Mouse (Mus musculus) c-Kit-positive CD71-positive TER-119-negative erythroid progenitor cells, embryonic 14.5 days (primary cell): ENCODE measurements at regions not wholly inside any gene's neighbourhood (a gene's known extent, or its start where the extent isn't known, plus 50 kb on each side); places are given as distances from the start of the nearest gene placed in this dataset.

Source experiments
- DNase-seq: peaks from one replicate; pipeline ENCODE4 v3.0.0-alpha.2; 2013; ENCODE audit warnings: low read depth

GRCm38 (mm10) chr2:138824873-138825272, 568.5 kb downstream of the Btbd3 start:
- no peak for DNase-seq

GRCm38 (mm10) chr2:138827813-138828570, 571.6 kb downstream of the Btbd3 start:
- DNase-seq, result no peak

GRCm38 (mm10) chr2:138838846-138839245, 582.5 kb downstream of the Btbd3 start:
- no peak for DNase-seq

GRCm38 (mm10) chr2:138859121-138859520, 602.8 kb downstream of the Btbd3 start:
- DNase-seq, result no peak

GRCm38 (mm10) chr2:138896563-138896962, 597.1 kb upstream of the Sptlc3 start:
- DNase-seq, result no peak

GRCm38 (mm10) chr2:138897101-138897500, 596.6 kb upstream of the Sptlc3 start:
- DNase-seq, result no peak

- DNase-seq, result no peak
These were observed 556.5 kb upstream of the Sptlc3 start for GRCm38 (mm10) chr2:138937165-138937564.

- no peak for DNase-seq
These were observed 554.3 kb upstream of the Sptlc3 start for GRCm38 (mm10) chr2:138939367-138939766.

GRCm38 (mm10) chr2:138966110-138966790, 527.5 kb upstream of the Sptlc3 start:
- no peak for DNase-seq

- no peak for DNase-seq
These were observed 519.2 kb upstream of the Sptlc3 start for GRCm38 (mm10) chr2:138974548-138974947.

- DNase-seq, result no peak
These were observed 503.7 kb upstream of the Sptlc3 start for GRCm38 (mm10) chr2:138990031-138990430.

GRCm38 (mm10) chr2:139032105-139032812, 461.5 kb upstream of the Sptlc3 start:
- DNase-seq, result no peak

GRCm38 (mm10) chr2:139034800-139035199, 458.9 kb upstream of the Sptlc3 start:
- DNase-seq, result no peak

- DNase-seq, result no peak
These were observed 451.9 kb upstream of the Sptlc3 start for GRCm38 (mm10) chr2:139041671-139042273.

GRCm38 (mm10) chr2:139044684-139045083, 449.0 kb upstream of the Sptlc3 start:
- DNase-seq, result no peak

GRCm38 (mm10) chr2:139055249-139055648, 438.5 kb upstream of the Sptlc3 start:
- no peak for DNase-seq

GRCm38 (mm10) chr2:139069276-139069961, 424.3 kb upstream of the Sptlc3 start:
- no peak for DNase-seq

GRCm38 (mm10) chr2:139071690-139072089, 422.0 kb upstream of the Sptlc3 start:
- no peak for DNase-seq

GRCm38 (mm10) chr2:139093487-139094066, 400.1 kb upstream of the Sptlc3 start:
- DNase-seq, result no peak

- no peak for DNase-seq
These were observed 382.0 kb upstream of the Sptlc3 start for GRCm38 (mm10) chr2:139111669-139112068.

- DNase-seq, result no peak
These were observed 379.2 kb upstream of the Sptlc3 start for GRCm38 (mm10) chr2:139114523-139114922.
